Mouse (Mus musculus): ENCODE data around the gene D230025D16Rik.

- TF ChIP-seq CTCF (IDR thresholded peaks at IDR 0.05; ENCODE audit: low read depth) (no peak), EP300 (optimal IDR thresholded peaks at IDR 0.05) (no peak)
Observed at GRCm38 (mm10) chr8:105297511-105298192, 72.7 kb downstream of the D230025D16Rik start, which contains the start of gene E2f4.

Measured in stomach, postnatal 0 days (tissue).